Mouse (Mus musculus) heart, postnatal 0 days (tissue): ENCODE data around the gene Larp4b. TPM values are rescaled to one million over a fixed set of nuclear protein-coding genes. Genes with fewer than 3 reads are reported as not detected.

Source experiments
- ATAC-seq: fragments of 200-750 bp; cut with Nextera tagmentation; 2 replicates; pipeline ENCODE4 v1.8.0; 2017; ENCODE audit warnings: low read depth, moderate number of reproducible peaks, moderate library complexity; ENCODE audit not compliant: insufficient read depth
- DNase-seq: peaks from one replicate; pipeline ENCODE4 v3.0.0-alpha.2; 2016; ENCODE audit warnings: low spot score
- H3K27ac ChIP-seq: fragments of 300-500 bp; sonication (generic); 2 replicates; pipeline ENCODE4 v1.5.1; 2014; ENCODE audit warnings: low read depth, mild to moderate bottlenecking
- H3K27me3 ChIP-seq: fragments of 300-500 bp; sonication (generic); 2 replicates; pipeline ENCODE4 v1.6.1; 2014; ENCODE audit warnings: low read length, mixed read lengths; ENCODE audit not compliant: control insufficient read depth, insufficient read depth
- H3K36me3 ChIP-seq: fragments of 300-500 bp; sonication (generic); replicated peaks from 2 replicates; pipeline ENCODE4 v1.6.1; 2014; ENCODE audit warnings: low read length, mixed read lengths; ENCODE audit not compliant: control insufficient read depth, insufficient read depth
- H3K4me1 ChIP-seq: fragments of 300-500 bp; sonication (generic); 2 replicates; pipeline ENCODE4 v1.6.1; 2014; ENCODE audit warnings: antibody characterized with exemption; ENCODE audit not compliant: control insufficient read depth, insufficient read depth
- H3K4me2 ChIP-seq: fragments of 300-500 bp; sonication (generic); 2 replicates; pipeline ENCODE4 v1.6.1; 2014; ENCODE audit warnings: low read depth, mild to moderate bottlenecking, low read length, moderate library complexity
- H3K4me3 ChIP-seq: fragments of 300-500 bp; sonication (generic); 2 replicates; pipeline ENCODE4 v1.5.1; 2014; ENCODE audit warnings: low read depth, low read length
- H3K9ac ChIP-seq: fragments of 300-500 bp; sonication (generic); replicated peaks from 2 replicates; pipeline ENCODE4 v1.6.1; 2014; ENCODE audit warnings: low read depth, low read length, mixed read lengths
- H3K9me3 ChIP-seq: fragments of 300-500 bp; sonication (generic); replicated peaks from 2 replicates; pipeline ENCODE4 v1.6.1; 2016; ENCODE audit warnings: low read length; ENCODE audit not compliant: control insufficient read depth
- CTCF ChIP-seq: IDR thresholded peaks from 2 replicates; pipeline ENCODE4 v1.5.1; 2016; ENCODE audit warnings: antibody characterized with exemption, control low read depth, low read depth
- EP300 ChIP-seq: IDR thresholded peaks from 2 replicates; pipeline ENCODE4 v1.6.1; 2016; ENCODE audit warnings: antibody characterized with exemption, low read depth
- WGBS: fragments of 180-500 bp; shearing (Covaris S2); extraction: QIAGEN DNeasy Blood & Tissue Kit; methylation state at CpG from one replicate; pipeline ENCODE4 v1.1.7; 2014; 5-methylcytosine and 5-hydroxymethylcytosine counted together
- polyA plus RNA-seq: library from polyadenylated mRNA; unstranded; fragments of >200 nt; fragmentation: Nextera tagmentation; extraction: Ambion mirVana; gene quantifications from 2 replicates; pipeline ENCODE4 v1.2.1, GENCODE M21; 2015
- total RNA-seq: library from RNA; depleted of rRNA; stranded (reverse); fragments of >200 nt; gene quantifications from 2 replicates; pipeline ENCODE4 v1.2.3, GENCODE M21; 2014; ENCODE audit warnings: low replicate concordance

Gene Larp4b
- total and polyA plus RNA-seq, 2 experiments from 2014 or later: 19.1 to 95.2 TPM

DNA sequence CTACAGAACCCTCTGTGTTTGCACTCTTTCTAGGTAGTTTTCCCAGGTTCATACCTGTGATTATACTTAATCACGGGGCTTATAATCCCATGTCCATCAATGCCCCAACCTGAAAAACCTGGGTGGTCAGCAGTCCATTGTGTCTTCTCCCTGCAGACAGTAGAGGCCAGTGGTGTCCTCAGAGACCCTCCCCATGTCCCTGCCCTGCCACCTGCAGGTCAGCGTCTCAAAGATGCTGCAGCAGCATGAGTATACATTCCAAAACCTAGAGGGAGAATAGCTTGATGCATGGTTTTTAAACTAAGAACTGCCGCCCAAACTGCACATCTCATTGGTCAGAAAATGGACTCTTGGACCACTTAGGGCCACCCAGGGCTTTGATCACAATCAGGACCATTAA lies 85.0 kb downstream of the Larp4b start:
- Histone ChIP-seq H3K27me3 (no peaks in the 10 kb centered on the region), H3K27ac (no peak overlapping the region), H3K4me1 (no peaks in the 10 kb centered on the region), H3K36me3 (peaks cover 12% of the 10 kb centered on the region), H3K4me3 (no peak overlapping the region), H3K4me2 (no peak overlapping the region), H3K9ac (no peak overlapping the region), H3K9me3 (no peaks in the 10 kb centered on the region)
- DNase-seq (no peak), ATAC-seq (no peak)
- WGBS: 68% methylated on average over 3 of the region's 3 CpGs
- TF ChIP-seq CTCF: peak; percentile 10; the same call in 1 of the 2 replicates
- no peak for TF ChIP-seq EP300

DNA sequence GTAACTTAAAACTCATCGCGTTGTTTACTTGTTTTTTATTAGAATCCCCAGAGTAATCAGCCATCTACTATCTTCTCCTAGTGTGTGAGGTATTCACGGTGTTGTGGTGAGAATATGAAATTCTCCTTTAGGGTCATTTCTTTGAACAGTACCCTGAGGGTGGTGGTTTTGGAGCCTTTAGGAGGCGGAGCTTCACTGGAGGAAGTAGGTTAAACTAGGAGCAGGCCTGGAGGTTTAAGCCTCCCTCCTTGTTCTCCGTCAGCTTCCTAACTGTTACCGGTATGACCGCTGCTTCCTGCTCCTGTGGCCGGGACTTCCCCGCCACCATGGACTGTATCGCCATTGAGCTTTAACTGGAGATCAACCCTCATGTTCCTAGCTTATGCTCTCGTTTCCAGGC lies 86.5 kb downstream of the Larp4b start:
- ATAC-seq: no peak
- no peak overlapping the region for H3K4me3 ChIP-seq
- H3K9me3 ChIP-seq: no peaks in the 10 kb centered on the region
- no peak overlapping the region for H3K9ac ChIP-seq
- no peak for DNase-seq
- H3K4me2 ChIP-seq: peak overlapping the region; percentile 30; the same call in 1 of the 2 replicates
- no peak overlapping the region for H3K27ac ChIP-seq
- WGBS: 46% methylated on average over 11 of the region's 11 CpGs
- H3K36me3 ChIP-seq: no peaks in the 10 kb centered on the region
- TF ChIP-seq EP300: no peak
- TF ChIP-seq CTCF: no peak
- H3K27me3 ChIP-seq: no peaks in the 10 kb centered on the region
- no peaks in the 10 kb centered on the region for H3K4me1 ChIP-seq

DNA sequence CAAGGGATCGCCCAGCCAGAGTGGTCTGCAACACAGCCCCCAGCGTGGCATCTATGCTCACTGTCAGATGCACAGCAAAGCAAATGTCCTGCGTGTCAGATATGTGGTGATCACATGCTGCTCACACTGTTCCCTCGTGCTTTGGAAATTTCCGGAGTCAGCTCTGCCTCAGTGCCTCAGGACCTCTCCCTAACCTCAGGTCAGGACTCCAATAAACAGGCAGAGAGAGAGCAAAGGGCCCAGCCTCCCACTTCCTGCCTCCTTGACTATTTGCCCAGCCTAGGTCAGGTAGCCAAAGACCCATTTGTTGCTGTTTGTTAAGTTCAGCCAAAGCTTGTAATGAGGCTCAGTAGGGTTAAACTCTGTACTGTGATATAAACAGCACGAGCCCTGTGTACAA lies 87.4 kb downstream of the Larp4b start:
- H3K4me1 ChIP-seq: no peaks in the 10 kb centered on the region

DNA sequence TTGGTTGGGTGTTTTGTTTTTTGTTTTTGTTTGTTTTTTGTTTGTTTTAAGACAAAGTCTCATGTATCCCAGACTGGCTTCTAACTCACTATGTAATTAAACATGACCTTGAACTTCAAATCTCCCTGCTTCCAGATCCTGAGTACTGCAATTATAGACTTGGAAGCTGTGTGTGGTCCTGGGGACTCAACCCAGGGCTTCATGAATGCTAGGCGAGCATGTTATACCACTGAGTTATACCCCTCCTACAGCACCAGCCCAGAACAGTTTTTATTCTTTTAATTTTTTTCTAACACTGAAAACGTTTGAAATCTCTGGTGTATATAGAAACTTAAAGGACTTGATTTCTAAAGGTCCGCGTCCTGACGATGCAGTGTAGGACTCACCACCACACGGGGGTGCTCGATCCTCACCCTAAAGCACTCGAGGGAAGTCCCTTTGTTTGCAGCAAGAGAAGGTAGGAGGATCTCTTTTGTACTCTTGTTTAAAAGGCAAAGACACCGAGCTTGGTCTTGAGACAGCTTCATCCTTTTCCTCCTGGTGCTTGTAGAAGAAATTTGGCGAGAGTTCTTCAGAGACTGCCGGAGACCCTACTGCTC lies 88.1 kb downstream of the Larp4b start:
- no peak overlapping the region for H3K9ac ChIP-seq
- H3K4me3 ChIP-seq: no peak overlapping the region
- H3K27me3 ChIP-seq: no peaks in the 10 kb centered on the region
- H3K36me3 ChIP-seq: no peaks in the 10 kb centered on the region
- H3K4me1 ChIP-seq: no peaks in the 10 kb centered on the region
- WGBS: 10% methylated on average over 11 of the region's 11 CpGs
- DNase-seq (peak; percentile 82), ATAC-seq (peak; percentile 80; the same call in 1 of the 2 replicates)
- TF ChIP-seq CTCF (peak; percentile 97), EP300 (no peak)
- no peak overlapping the region for H3K27ac ChIP-seq
- no peak overlapping the region for H3K4me2 ChIP-seq
- H3K9me3 ChIP-seq: no peaks in the 10 kb centered on the region

More for the DNA sequence above, 87.4 kb downstream of the Larp4b start:
- Histone ChIP-seq H3K9ac (no peak overlapping the region), H3K27me3 (no peaks in the 10 kb centered on the region), H3K4me2 (no peak overlapping the region), H3K36me3 (no peaks in the 10 kb centered on the region), H3K4me3 (no peak overlapping the region), H3K9me3 (no peaks in the 10 kb centered on the region), H3K27ac (no peak overlapping the region)
- WGBS: 77% methylated on average over 6 of the region's 6 CpGs
- TF ChIP-seq EP300 (no peak), CTCF (no peak)
- DNase-seq: no peak
- no peak for ATAC-seq

DNA sequence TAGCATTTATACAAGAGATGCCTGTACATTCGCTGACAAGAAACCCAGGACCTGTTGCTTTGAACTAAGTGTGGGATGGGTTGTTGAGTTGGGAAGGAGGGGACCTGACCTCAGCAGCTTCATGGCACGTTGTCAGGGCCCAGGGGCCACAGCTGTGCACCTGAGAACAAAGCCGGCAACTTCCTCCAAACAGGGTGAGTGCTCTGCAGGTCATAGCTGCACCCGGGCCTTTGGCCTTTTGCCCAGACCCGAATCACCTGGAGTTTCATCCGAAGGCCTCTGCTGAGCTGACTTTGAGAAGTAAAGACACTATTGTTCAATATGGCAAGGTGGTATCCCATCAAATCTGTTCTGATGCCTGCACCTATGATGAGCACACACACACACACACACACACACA lies 90.6 kb downstream of the Larp4b start:
- DNase-seq (no peak), ATAC-seq (no peak)
- H3K4me3 ChIP-seq: no peak overlapping the region
- H3K9ac ChIP-seq: no peak overlapping the region
- H3K4me2 ChIP-seq: no peak overlapping the region
- WGBS: 78% methylated on average over 6 of the region's 6 CpGs
- H3K9me3 ChIP-seq: no peaks in the 10 kb centered on the region
- H3K36me3 ChIP-seq: no peaks in the 10 kb centered on the region
- no peaks in the 10 kb centered on the region for H3K27me3 ChIP-seq
- H3K27ac ChIP-seq: no peak overlapping the region
- no peaks in the 10 kb centered on the region for H3K4me1 ChIP-seq
- TF ChIP-seq CTCF (no peak), EP300 (no peak)

DNA sequence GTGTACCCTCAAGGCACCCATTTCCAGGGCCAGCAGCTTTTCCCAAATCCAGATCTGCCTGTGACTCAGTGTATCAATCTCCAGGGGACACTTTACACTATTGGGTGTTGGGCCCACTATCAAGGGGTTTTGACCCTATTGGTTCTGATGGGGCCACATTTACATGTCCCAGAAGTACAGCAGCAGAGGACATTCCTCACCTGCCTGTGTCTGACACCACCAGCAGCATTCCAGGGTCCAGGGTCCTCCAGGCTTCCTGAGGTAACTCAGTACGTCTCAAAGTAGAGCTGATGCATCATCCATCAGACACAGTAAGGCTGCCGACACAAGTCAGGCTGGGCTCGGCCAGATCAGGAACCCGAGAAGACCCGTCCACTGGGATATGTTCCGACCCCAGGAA lies 91.0 kb downstream of the Larp4b start:
- H3K36me3 ChIP-seq: no peaks in the 10 kb centered on the region
- H3K27me3 ChIP-seq: no peaks in the 10 kb centered on the region
- 84% methylated on average over 6 of the region's 6 CpGs for WGBS
- H3K4me3 ChIP-seq: no peak overlapping the region
- no peak for ATAC-seq
- no peaks in the 10 kb centered on the region for H3K9me3 ChIP-seq
- H3K27ac ChIP-seq: no peak overlapping the region
- no peak for DNase-seq
- H3K4me1 ChIP-seq: no peaks in the 10 kb centered on the region
- H3K4me2 ChIP-seq: no peak overlapping the region
- TF ChIP-seq CTCF: no peak
- TF ChIP-seq EP300: no peak
- H3K9ac ChIP-seq: no peak overlapping the region
